Mouse (Mus musculus): Measurements from ENCODE around the gene Mrs2.

The Mrs2 gene

DNA sequence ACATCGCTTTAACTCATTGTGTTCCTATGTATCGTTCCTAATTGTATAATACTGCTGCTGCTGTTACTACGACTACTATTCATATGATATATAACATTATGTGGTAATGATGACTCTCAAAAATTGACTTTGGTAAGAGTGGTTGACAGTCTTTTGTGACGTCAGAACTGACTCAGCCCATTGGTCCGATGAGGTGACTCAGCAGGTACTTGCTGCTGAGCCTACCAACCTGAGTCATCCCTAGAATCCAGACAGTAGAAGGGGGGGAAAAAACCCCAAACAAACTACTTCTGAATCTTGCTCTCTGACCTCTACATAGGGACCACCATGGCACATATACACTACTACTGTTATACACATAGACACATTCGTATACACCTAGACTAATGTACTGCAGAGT is 71.3 kb downstream of the Mrs2 start:
- H3K4me1 ChIP-seq (replicated peaks; ENCODE audit: low read depth, low read length) = 0 out of 2 replicates have a peak, but pooled peaks cover 3% of the 10 kb centered on the region
- peaks cover 7% of the 10 kb centered on the region for H3K27me3 ChIP-seq (ENCODE audit: insufficient read depth, low read length)
- H3K9me3 ChIP-seq (ENCODE audit: low read length) = no peaks in the 10 kb centered on the region
- H3K4me3 ChIP-seq (replicated peaks; ENCODE audit: low read length) = no peak overlapping the region
- no peaks in the 10 kb centered on the region for H3K36me3 ChIP-seq (ENCODE audit: insufficient read depth, low read length)
- no peak for TF ChIP-seq POU5F1 (IDR thresholded peaks at IDR 0.05; ENCODE audit: borderline replicate concordance, low read length)
- TF ChIP-seq CTCF (conservative IDR thresholded peaks at IDR 0.05; ENCODE audit: low read length) = no peak
- no peak for TF ChIP-seq NANOG (IDR thresholded peaks at IDR 0.05; ENCODE audit: borderline replicate concordance, low read length)

DNA sequence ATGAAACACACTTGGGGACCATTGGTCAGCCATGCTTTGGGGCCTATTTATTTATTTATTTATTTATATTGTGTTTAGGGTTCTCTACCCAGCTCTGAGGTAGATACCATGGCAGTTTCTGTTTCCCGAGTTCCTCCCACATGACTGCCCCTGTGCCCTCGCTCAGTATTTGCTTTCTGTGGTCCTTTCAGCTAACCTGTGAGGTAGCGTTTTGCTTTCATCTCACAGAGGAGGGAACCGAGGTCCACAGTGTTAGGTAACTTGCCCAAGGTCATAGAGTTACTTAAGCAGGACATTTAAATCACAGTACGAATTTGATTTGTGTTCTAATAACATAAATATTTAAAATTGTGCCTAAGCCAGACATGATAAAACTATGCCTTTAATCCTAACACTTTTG is 73.0 kb downstream of the Mrs2 start:
- Histone ChIP-seq H3K9me3 (ENCODE audit: low read length) (peaks cover 6% of the 10 kb centered on the region), H3K4me3 (replicated peaks; ENCODE audit: low read length) (no peak overlapping the region), H3K4me1 (replicated peaks; ENCODE audit: low read depth, low read length) (0 out of 2 replicates have a peak, but pooled peaks cover 5% of the 10 kb centered on the region), H3K27me3 (ENCODE audit: insufficient read depth, low read length) (no peaks in the 10 kb centered on the region), H3K36me3 (ENCODE audit: insufficient read depth, low read length) (no peaks in the 10 kb centered on the region)
- no peak for TF ChIP-seq CTCF (conservative IDR thresholded peaks at IDR 0.05; ENCODE audit: low read length)
- no peak for TF ChIP-seq POU5F1 (IDR thresholded peaks at IDR 0.05; ENCODE audit: borderline replicate concordance, low read length)
- no peak for TF ChIP-seq NANOG (IDR thresholded peaks at IDR 0.05; ENCODE audit: borderline replicate concordance, low read length)

DNA sequence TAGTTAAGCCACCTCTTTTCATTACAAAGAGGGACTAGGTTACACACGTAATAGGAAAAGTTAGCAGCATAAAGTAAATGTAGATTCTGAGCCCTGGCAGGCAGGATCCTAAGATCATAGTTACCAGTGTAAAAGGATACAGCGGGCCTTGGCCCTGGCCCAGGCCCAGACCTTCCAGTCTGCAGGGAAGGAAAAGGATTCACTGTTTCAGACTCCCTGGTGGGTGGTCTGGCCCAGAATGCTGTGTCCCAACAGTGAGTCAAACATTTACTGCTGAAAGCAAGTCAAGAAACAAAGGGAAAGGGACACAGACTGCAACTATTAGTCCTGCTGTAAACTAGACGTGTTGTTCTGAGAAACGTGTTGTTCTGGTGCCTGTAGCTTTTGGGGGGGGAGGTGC is 74.6 kb downstream of the Mrs2 start:
- Histone ChIP-seq H3K27me3 (ENCODE audit: insufficient read depth, low read length) (no peaks in the 10 kb centered on the region), H3K9me3 (ENCODE audit: low read length) (peaks cover 6% of the 10 kb centered on the region), H3K4me3 (replicated peaks; ENCODE audit: low read length) (no peak overlapping the region), H3K4me1 (replicated peaks; ENCODE audit: low read depth, low read length) (0 out of 2 replicates have a peak, but pooled peaks cover 9% of the 10 kb centered on the region), H3K36me3 (ENCODE audit: insufficient read depth, low read length) (no peaks in the 10 kb centered on the region)
- TF ChIP-seq CTCF (conservative IDR thresholded peaks at IDR 0.05; ENCODE audit: low read length) (no peak), NANOG (IDR thresholded peaks at IDR 0.05; ENCODE audit: borderline replicate concordance, low read length) (no peak), POU5F1 (IDR thresholded peaks at IDR 0.05; ENCODE audit: borderline replicate concordance, low read length) (no peak)

GRCm38 (mm10) chr13:24943303-24943702 is 76.9 kb downstream of the Mrs2 start:
- TF ChIP-seq NANOG (IDR thresholded peaks at IDR 0.05; ENCODE audit: borderline replicate concordance, low read length) = no peak
- no peak for TF ChIP-seq POU5F1 (IDR thresholded peaks at IDR 0.05; ENCODE audit: borderline replicate concordance, low read length)
- TF ChIP-seq CTCF (conservative IDR thresholded peaks at IDR 0.05; ENCODE audit: low read length) = no peak
- Histone ChIP-seq H3K4me3 (replicated peaks; ENCODE audit: low read length) (no peak overlapping the region), H3K4me1 (replicated peaks; ENCODE audit: low read depth, low read length) (0 out of 2 replicates have a peak, but pooled peaks cover 13% of the 10 kb centered on the region), H3K36me3 (ENCODE audit: insufficient read depth, low read length) (no peaks in the 10 kb centered on the region), H3K9me3 (ENCODE audit: low read length) (peaks cover 6% of the 10 kb centered on the region), H3K27me3 (ENCODE audit: insufficient read depth, low read length) (peaks cover 3% of the 10 kb centered on the region)

- TF ChIP-seq POU5F1 (IDR thresholded peaks at IDR 0.05; ENCODE audit: borderline replicate concordance, low read length) (no peak), NANOG (IDR thresholded peaks at IDR 0.05; ENCODE audit: borderline replicate concordance, low read length) (no peak), CTCF (conservative IDR thresholded peaks at IDR 0.05; ENCODE audit: low read length) (no peak)
- H3K4me1 ChIP-seq (replicated peaks; ENCODE audit: low read depth, low read length) = peaks cover 19% of the 10 kb centered on the region
- no peak within 1 kb of the TSS for H3K4me3 ChIP-seq (replicated peaks; ENCODE audit: low read length)
- H3K36me3 ChIP-seq (ENCODE audit: insufficient read depth, low read length) = no peaks in the 10 kb centered on the region
- H3K27me3 ChIP-seq (ENCODE audit: insufficient read depth, low read length) = peaks cover 9% of the 10 kb centered on the region
- peaks cover 6% of the 10 kb centered on the region for H3K9me3 ChIP-seq (ENCODE audit: low read length)
Measured at GRCm38 (mm10) chr13:24942512-24943282, 77.5 kb downstream of the Mrs2 start, which contains the start of gene Gpld1. Gene Gpld1, plus strand, starts transcription at chr13:24943152.

GRCm38 (mm10) chr13:24939472-24939871 is 80.7 kb downstream of the Mrs2 start:
- peaks cover 31% of the 10 kb centered on the region for H3K27me3 ChIP-seq (ENCODE audit: insufficient read depth, low read length)
- H3K4me1 ChIP-seq (replicated peaks; ENCODE audit: low read depth, low read length) = peaks cover 20% of the 10 kb centered on the region
- no peak for TF ChIP-seq CTCF (conservative IDR thresholded peaks at IDR 0.05; ENCODE audit: low read length)
- no peak for TF ChIP-seq NANOG (IDR thresholded peaks at IDR 0.05; ENCODE audit: borderline replicate concordance, low read length)
- TF ChIP-seq POU5F1 (IDR thresholded peaks at IDR 0.05; ENCODE audit: borderline replicate concordance, low read length) = no peak
- no peaks in the 10 kb centered on the region for H3K36me3 ChIP-seq (ENCODE audit: insufficient read depth, low read length)
- peaks cover 6% of the 10 kb centered on the region for H3K9me3 ChIP-seq (ENCODE audit: low read length)
- H3K4me3 ChIP-seq (replicated peaks; ENCODE audit: low read length) = no peak overlapping the region

DNA sequence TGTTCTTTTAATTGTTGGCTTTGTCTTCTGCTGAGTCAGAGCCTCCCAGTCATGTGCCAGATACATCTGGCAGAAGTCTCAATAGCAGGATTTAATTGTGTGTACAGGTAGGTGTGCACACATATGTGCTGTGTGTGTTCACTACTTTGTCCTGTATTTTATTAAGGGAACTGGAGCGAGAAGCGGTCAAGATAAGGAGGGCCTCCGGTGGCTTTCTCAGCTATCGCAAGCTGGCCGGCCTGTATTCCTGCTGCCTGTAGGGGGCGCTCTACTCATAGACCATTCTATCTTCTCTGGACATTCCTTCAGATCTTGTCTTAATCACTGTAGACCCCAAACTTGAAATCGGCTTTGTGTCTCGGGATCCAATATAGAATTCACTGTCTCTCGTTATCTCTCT is 81.5 kb downstream of the Mrs2 start:
- H3K4me3 ChIP-seq (replicated peaks; ENCODE audit: low read length) = no peak overlapping the region
- peaks cover 6% of the 10 kb centered on the region for H3K9me3 ChIP-seq (ENCODE audit: low read length)
- H3K36me3 ChIP-seq (ENCODE audit: insufficient read depth, low read length) = no peaks in the 10 kb centered on the region
- H3K4me1 ChIP-seq (replicated peaks; ENCODE audit: low read depth, low read length) = peaks cover 20% of the 10 kb centered on the region
- TF ChIP-seq CTCF (conservative IDR thresholded peaks at IDR 0.05; ENCODE audit: low read length) = peak; percentile 89
- no peak for TF ChIP-seq NANOG (IDR thresholded peaks at IDR 0.05; ENCODE audit: borderline replicate concordance, low read length)
- TF ChIP-seq POU5F1 (IDR thresholded peaks at IDR 0.05; ENCODE audit: borderline replicate concordance, low read length) = no peak
- H3K27me3 ChIP-seq (ENCODE audit: insufficient read depth, low read length) = peaks cover 31% of the 10 kb centered on the region

- H3K9me3 ChIP-seq (ENCODE audit: low read length) = peaks cover 4% of the 10 kb centered on the region
- peaks cover 19% of the 10 kb centered on the region for H3K4me1 ChIP-seq (replicated peaks; ENCODE audit: low read depth, low read length)
- no peak for TF ChIP-seq CTCF (conservative IDR thresholded peaks at IDR 0.05; ENCODE audit: low read length)
- no peak for TF ChIP-seq NANOG (IDR thresholded peaks at IDR 0.05; ENCODE audit: borderline replicate concordance, low read length)
- no peak for TF ChIP-seq POU5F1 (IDR thresholded peaks at IDR 0.05; ENCODE audit: borderline replicate concordance, low read length)
- H3K27me3 ChIP-seq (ENCODE audit: insufficient read depth, low read length) = peaks cover 37% of the 10 kb centered on the region
- peak overlapping the region; percentile 90 for H3K4me3 ChIP-seq (replicated peaks; ENCODE audit: low read length)
- H3K36me3 ChIP-seq (ENCODE audit: insufficient read depth, low read length) = no peaks in the 10 kb centered on the region
Measured at GRCm38 (mm10) chr13:24937839-24938166, 82.4 kb downstream of the Mrs2 start.

Measured in E14TG2a.4 (cell line).